Mouse (Mus musculus) fat pad, adult 2 months (tissue): ENCODE data around the gene Abca3.
"Not testable (repeated sequence)": the region's sequence is repeated elsewhere in the genome, so short reads cannot be mapped to it uniquely, and the experiment has no call there.

Experiments
- DNase-seq: peaks from one replicate; pipeline ENCODE4 v3.0.0-alpha.2; 2011; ENCODE audit warnings: low read depth, low spot score; ENCODE audit errors: extremely low read depth

Abca3 gene

GRCm38 (mm10) chr17:24437016-24437415, 85.3 kb downstream of the Abca3 start:
- DNase-seq = no peak

GRCm38 (mm10) chr17:24440377-24440776, 88.6 kb downstream of the Abca3 start:
- no peak for DNase-seq

GRCm38 (mm10) chr17:24441148-24441547, 89.4 kb downstream of the Abca3 start:
- no peak for DNase-seq

GRCm38 (mm10) chr17:24442107-24442506, 90.4 kb downstream of the Abca3 start:
- DNase-seq = no peak

- no peak for DNase-seq
Measured at GRCm38 (mm10) chr17:24442632-24443155, 90.9 kb downstream of the Abca3 start, which contains the start of gene Dnase1l2. Gene Dnase1l2 (minus strand): TSS chr17:24443105.

GRCm38 (mm10) chr17:24443409-24443808, 91.7 kb downstream of the Abca3 start:
- DNase-seq = peak; percentile 84

GRCm38 (mm10) chr17:24446590-24446989, 94.8 kb downstream of the Abca3 start:
- no peak for DNase-seq

- no peak for DNase-seq
Measured at GRCm38 (mm10) chr17:24449507-24449906, 97.8 kb downstream of the Abca3 start.

- DNase-seq = no peak
Measured at GRCm38 (mm10) chr17:24451220-24451619, 99.5 kb downstream of the Abca3 start.

GRCm38 (mm10) chr17:24453372-24453771, 101.6 kb downstream of the Abca3 start:
- DNase-seq = no peak

GRCm38 (mm10) chr17:24454218-24454755, 102.5 kb downstream of the Abca3 start:
- no peak for DNase-seq

- DNase-seq = peak; percentile 90
Measured at GRCm38 (mm10) chr17:24454756-24455522, 103.2 kb downstream of the Abca3 start.

GRCm38 (mm10) chr17:24455523-24456206, 103.9 kb downstream of the Abca3 start:
- DNase-seq = not testable (repeated sequence)
